Mouse (Mus musculus) cerebellum, adult 8-10 months (tissue): ENCODE results near the gene Xrcc4.

Experiments used
- DNase-seq: peaks from one replicate; pipeline ENCODE4 v3.0.0; 2022

Gene Xrcc4

DNA sequence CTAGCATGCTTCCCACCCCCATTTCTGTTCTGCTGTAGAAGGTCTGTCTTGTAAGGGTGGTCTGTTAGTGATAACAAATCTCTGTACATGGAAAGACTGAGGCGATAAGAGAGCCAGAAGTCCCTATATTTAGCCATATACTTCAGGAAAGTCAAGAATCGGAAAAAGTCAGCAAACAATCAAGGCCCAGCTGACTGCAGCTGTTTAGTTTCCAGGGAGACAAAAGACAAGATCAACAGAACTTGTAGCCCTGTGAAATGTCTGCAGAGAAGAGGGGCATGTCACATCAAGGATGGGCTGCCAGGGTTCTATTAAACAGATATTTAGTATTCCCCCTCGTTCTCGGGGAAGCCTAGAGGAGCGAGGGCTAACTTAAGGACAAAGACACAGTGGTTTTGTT lies 354.3 kb downstream of the Xrcc4 start:
- DNase-seq = no peak

DNA sequence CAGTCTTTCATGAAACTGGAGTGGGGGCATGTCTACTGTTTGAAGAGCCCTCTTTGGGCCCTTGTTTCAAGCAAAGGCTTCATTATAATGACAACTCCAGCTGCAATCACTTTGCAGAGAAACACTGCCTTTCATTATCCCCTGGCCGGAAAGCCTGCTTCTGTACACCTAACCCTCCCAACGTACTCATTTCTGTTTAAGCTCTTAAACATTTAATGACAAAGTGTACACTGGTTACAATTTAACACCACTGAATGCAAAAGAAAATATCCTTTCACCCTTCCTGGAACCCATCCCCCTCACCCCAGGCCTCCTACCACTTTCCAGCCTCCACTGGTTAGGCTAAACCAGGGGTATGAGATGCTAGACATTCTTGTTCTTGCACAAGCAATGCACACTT lies 362.9 kb downstream of the Xrcc4 start:
- DNase-seq = no peak
